Mouse (Mus musculus): ENCODE measurements around the gene Ret.

Ret gene

GRCm38 (mm10) chr6:118197440-118197975, at the start of gene Ret:
TSS of gene Ret (minus strand) at chr6:118197718.
- no peak for DNase-seq (ENCODE audit: low spot score)

- no peak for DNase-seq (ENCODE audit: low spot score)
These were observed 49.6 kb upstream of the Ret start for GRCm38 (mm10) chr6:118247161-118247560.

- DNase-seq (ENCODE audit: low spot score), result no peak
These were observed 46.6 kb upstream of the Ret start for GRCm38 (mm10) chr6:118244106-118244505.

- DNase-seq (ENCODE audit: low spot score), result no peak
These were observed 45.4 kb upstream of the Ret start for GRCm38 (mm10) chr6:118242941-118243340.

GRCm38 (mm10) chr6:118226072-118226471, 28.6 kb upstream of the Ret start:
- DNase-seq (ENCODE audit: low spot score), result no peak

- no peak for DNase-seq (ENCODE audit: low spot score)
These were observed 25.0 kb upstream of the Ret start for GRCm38 (mm10) chr6:118222471-118222870.

- DNase-seq (ENCODE audit: low spot score), result no peak
These were observed 18.2 kb upstream of the Ret start for GRCm38 (mm10) chr6:118215676-118216075.

GRCm38 (mm10) chr6:118208326-118208725, 10.8 kb upstream of the Ret start:
- no peak for DNase-seq (ENCODE audit: low spot score)

- DNase-seq (ENCODE audit: low spot score), result no peak
These were observed 8.9 kb upstream of the Ret start for GRCm38 (mm10) chr6:118206386-118206785.

- DNase-seq (ENCODE audit: low spot score), result peak; percentile 27
These were observed 7.8 kb upstream of the Ret start for GRCm38 (mm10) chr6:118205176-118205890.

GRCm38 (mm10) chr6:118204112-118204511, 6.6 kb upstream of the Ret start:
- no peak for DNase-seq (ENCODE audit: low spot score)

- no peak for DNase-seq (ENCODE audit: low spot score)
These were observed 623 bp downstream of the Ret start for GRCm38 (mm10) chr6:118196751-118197439.

- DNase-seq (ENCODE audit: low spot score), result peak; percentile 56
These were observed 2.4 kb downstream of the Ret start for GRCm38 (mm10) chr6:118195108-118195507.

- DNase-seq (ENCODE audit: low spot score), result no peak
These were observed 4.6 kb downstream of the Ret start for GRCm38 (mm10) chr6:118192882-118193281.

- no peak for DNase-seq (ENCODE audit: low spot score)
These were observed 5.3 kb downstream of the Ret start for GRCm38 (mm10) chr6:118192199-118192598.

- DNase-seq (ENCODE audit: low spot score), result no peak
These were observed 7.8 kb downstream of the Ret start for GRCm38 (mm10) chr6:118189764-118190163.

- DNase-seq (ENCODE audit: low spot score), result no peak
These were observed 8.9 kb downstream of the Ret start for GRCm38 (mm10) chr6:118188599-118188998.

- DNase-seq (ENCODE audit: low spot score), result no peak
These were observed 10.3 kb downstream of the Ret start for GRCm38 (mm10) chr6:118187285-118187641.

- no peak for DNase-seq (ENCODE audit: low spot score)
These were observed 10.8 kb downstream of the Ret start for GRCm38 (mm10) chr6:118186620-118187284.

- DNase-seq (ENCODE audit: low spot score), result no peak
These were observed 13.4 kb downstream of the Ret start for GRCm38 (mm10) chr6:118184126-118184525.

- no peak for DNase-seq (ENCODE audit: low spot score)
These were observed 17.5 kb downstream of the Ret start for GRCm38 (mm10) chr6:118180085-118180423.

GRCm38 (mm10) chr6:118179316-118180084, 18.0 kb downstream of the Ret start:
- peak; percentile 87 for DNase-seq (ENCODE audit: low spot score)

Measured in adipocyte (in vitro differentiated cells).